Mouse (Mus musculus): ENCODE data around the gene Ppp4r3a. TPM values are rescaled to one million over a fixed set of nuclear protein-coding genes. Genes with fewer than 3 reads are reported as not detected.

The Ppp4r3a gene
- total RNA-seq, 2 experiments from 2014 or later: 47.5 to 48.2 TPM

- no peak for DNase-seq
Observed at GRCm38 (mm10) chr12:100991119-100991518, 92.4 kb downstream of the Ppp4r3a start.

GRCm38 (mm10) chr12:100990291-100990690, 93.2 kb downstream of the Ppp4r3a start:
- no peak for DNase-seq

- no peak for DNase-seq
Observed at GRCm38 (mm10) chr12:100989780-100990288, 93.7 kb downstream of the Ppp4r3a start.

Small RNA genes lying within 50 kb of the gene (microRNA-seq; reads per million reads assigned to microRNA genes)
- gene Mir1190: 0 reads per million in 2 experiments

Other genes starting within 250 kb of the Ppp4r3a start
- 1 to 10 TPM; 2.4 to 2.8 TPM for gene Gpr68, start 175.5 kb downstream of the Ppp4r3a start, total RNA-seq (2021)
- gene Ccdc88c, start 54.6 kb downstream of the Ppp4r3a start, total RNA-seq (2021): 10 to 100 TPM; 10.9 to 11.4 TPM